Mouse (Mus musculus) liver, adult 2 months (tissue): ENCODE measurements around the gene Il10.

Source experiments
- CTCF ChIP-seq: fragments of 200-500 bp; IDR thresholded peaks from 2 replicates; pipeline ENCODE4 v1.5.1; 2011; ENCODE audit warnings: low read depth, low read length, control low read depth
- POLR2A ChIP-seq: fragments of 200-500 bp; IDR thresholded peaks from 2 replicates; pipeline ENCODE4 v1.6.1; 2011; ENCODE audit warnings: low read length, control low read depth; ENCODE audit not compliant: insufficient read depth; ENCODE audit errors: extremely low read depth

GRCm38 (mm10) chr1:131003037-131003922, 16.4 kb upstream of the Il10 start:
- TF ChIP-seq CTCF = no peak
- TF ChIP-seq POLR2A = no peak
